Mouse (Mus musculus): ENCODE measurements around the gene Tor3a. TPM values are rescaled to one million over a fixed set of nuclear protein-coding genes. Genes with fewer than 3 reads are reported as not detected.

The Tor3a gene
- polyA plus RNA-seq (2014; fragmentation: Nextera tagmentation; extraction: Ambion mirVana), result 15.5 and 21.1 TPM in 2 replicates

DNA sequence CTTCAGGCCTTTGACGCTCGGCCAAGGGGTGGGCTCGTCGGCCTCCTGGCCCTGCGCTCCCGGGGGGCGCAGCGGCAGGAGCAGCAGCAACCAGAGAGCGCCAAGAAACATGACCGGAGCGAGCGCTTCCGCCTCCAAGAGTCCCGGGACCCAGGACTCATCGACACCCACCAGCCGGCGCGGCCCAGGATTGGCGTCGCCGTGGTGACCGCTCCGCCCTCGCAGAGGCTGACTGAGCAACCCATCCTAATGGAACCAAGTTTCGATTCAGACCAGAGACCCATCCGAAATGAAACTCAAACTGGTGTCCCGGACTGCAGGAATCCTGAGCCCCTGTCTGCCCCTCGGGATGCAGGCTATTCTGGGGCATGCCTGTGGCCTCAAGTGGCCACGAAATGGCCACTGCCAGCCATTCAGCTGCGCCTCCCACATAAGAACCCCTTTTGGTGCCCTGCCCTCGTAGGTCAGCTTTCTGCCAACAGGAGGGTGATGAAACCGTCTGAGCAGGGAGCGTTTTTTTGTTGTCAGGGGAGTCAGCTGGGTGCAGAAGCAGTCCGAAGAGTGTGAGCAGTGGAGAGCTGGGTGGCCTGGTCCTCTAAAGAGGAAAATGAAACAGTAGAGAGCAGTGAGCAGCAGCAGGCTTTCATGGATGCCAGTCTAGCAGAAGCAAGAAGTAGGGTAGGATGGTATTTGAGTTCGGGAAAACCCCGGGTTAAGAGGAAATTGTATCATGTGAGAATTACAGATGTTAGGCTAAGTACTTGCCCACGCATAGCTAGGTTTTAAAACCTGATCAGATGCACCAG is at the start of gene Tor3a:
TSS of gene Tor3a (minus strand) at position 162 of the 806 bp plus-strand sequence.
- Histone ChIP-seq H3K9me3 (ENCODE audit: control insufficient read depth, low read length) (no peaks in the 10 kb centered on the region), H3K36me3 (ENCODE audit: control insufficient read depth, insufficient read depth, low read length) (peaks cover under 1% of the 10 kb centered on the region; the same call in 1 of the 2 replicates), H3K4me2 (replicated peaks; ENCODE audit: low read depth, low read length) (peak within 1 kb of the TSS; percentile 98), H3K4me3 (ENCODE audit: low read length) (peak within 1 kb of the TSS; percentile 60), H3K9ac (ENCODE audit: low read depth, low read length) (peak within 1 kb of the TSS; percentile 64), H3K27ac (ENCODE audit: low read depth, low read length) (no peak within 1 kb of the TSS), H3K27me3 (ENCODE audit: control insufficient read depth, insufficient read depth, low read length) (no peaks in the 10 kb centered on the region), H3K4me1 (ENCODE audit: control insufficient read depth, insufficient read depth, low read length) (peaks cover 9% of the 10 kb centered on the region)
- WGBS, result 7% methylated on average over 37 of the region's 37 CpGs
- ATAC-seq (ENCODE audit: low FRiP score, low TSS enrichment), result peak; percentile 91

- ATAC-seq (ENCODE audit: low FRiP score, low TSS enrichment), result no peak
- Histone ChIP-seq H3K4me2 (replicated peaks; ENCODE audit: low read depth, low read length) (no peak overlapping the region), H3K9me3 (ENCODE audit: control insufficient read depth, low read length) (no peaks in the 10 kb centered on the region), H3K27me3 (ENCODE audit: control insufficient read depth, insufficient read depth, low read length) (no peaks in the 10 kb centered on the region), H3K9ac (ENCODE audit: low read depth, low read length) (no peak overlapping the region), H3K4me3 (ENCODE audit: low read length) (no peak overlapping the region), H3K4me1 (ENCODE audit: control insufficient read depth, insufficient read depth, low read length) (0 out of 2 replicates have a peak, but pooled peaks cover 13% of the 10 kb centered on the region), H3K36me3 (ENCODE audit: control insufficient read depth, insufficient read depth, low read length) (no peaks in the 10 kb centered on the region), H3K27ac (ENCODE audit: low read depth, low read length) (no peak overlapping the region)
- 53% methylated on average over 6 of the region's 6 CpGs for WGBS
Measured at GRCm38 (mm10) chr1:156722089-156722488, 47.9 kb upstream of the Tor3a start.

- 62% methylated on average over 4 of the region's 4 CpGs for WGBS
- Histone ChIP-seq H3K36me3 (ENCODE audit: control insufficient read depth, insufficient read depth, low read length) (no peaks in the 10 kb centered on the region), H3K9ac (ENCODE audit: low read depth, low read length) (no peak overlapping the region), H3K4me1 (ENCODE audit: control insufficient read depth, insufficient read depth, low read length) (0 out of 2 replicates have a peak, but pooled peaks cover 14% of the 10 kb centered on the region), H3K9me3 (ENCODE audit: control insufficient read depth, low read length) (no peaks in the 10 kb centered on the region), H3K4me3 (ENCODE audit: low read length) (no peak overlapping the region), H3K4me2 (replicated peaks; ENCODE audit: low read depth, low read length) (no peak overlapping the region), H3K27me3 (ENCODE audit: control insufficient read depth, insufficient read depth, low read length) (no peaks in the 10 kb centered on the region), H3K27ac (ENCODE audit: low read depth, low read length) (no peak overlapping the region)
- ATAC-seq (ENCODE audit: low FRiP score, low TSS enrichment), result no peak
Measured at GRCm38 (mm10) chr1:156720046-156720445, 45.9 kb upstream of the Tor3a start.

GRCm38 (mm10) chr1:156718950-156719805 is 45.0 kb upstream of the Tor3a start, which contains the start of gene Fam20b:
Gene Fam20b (minus strand): TSS chr1:156719086.
- Histone ChIP-seq H3K27me3 (ENCODE audit: control insufficient read depth, insufficient read depth, low read length) (no peaks in the 10 kb centered on the region), H3K4me3 (ENCODE audit: low read length) (peak within 1 kb of the TSS; percentile 89), H3K36me3 (ENCODE audit: control insufficient read depth, insufficient read depth, low read length) (peaks cover 2% of the 10 kb centered on the region; the same call in 1 of the 2 replicates), H3K9me3 (ENCODE audit: control insufficient read depth, low read length) (no peaks in the 10 kb centered on the region), H3K27ac (ENCODE audit: low read depth, low read length) (peak within 1 kb of the TSS; percentile 91), H3K4me2 (replicated peaks; ENCODE audit: low read depth, low read length) (peak within 1 kb of the TSS; percentile 78), H3K4me1 (ENCODE audit: control insufficient read depth, insufficient read depth, low read length) (0 out of 2 replicates have a peak, but pooled peaks cover 14% of the 10 kb centered on the region), H3K9ac (ENCODE audit: low read depth, low read length) (peak within 1 kb of the TSS; percentile 90)
- peak; percentile 97 for ATAC-seq (ENCODE audit: low FRiP score, low TSS enrichment)
- WGBS, result 1% methylated on average over 29 of the region's 47 CpGs

DNA sequence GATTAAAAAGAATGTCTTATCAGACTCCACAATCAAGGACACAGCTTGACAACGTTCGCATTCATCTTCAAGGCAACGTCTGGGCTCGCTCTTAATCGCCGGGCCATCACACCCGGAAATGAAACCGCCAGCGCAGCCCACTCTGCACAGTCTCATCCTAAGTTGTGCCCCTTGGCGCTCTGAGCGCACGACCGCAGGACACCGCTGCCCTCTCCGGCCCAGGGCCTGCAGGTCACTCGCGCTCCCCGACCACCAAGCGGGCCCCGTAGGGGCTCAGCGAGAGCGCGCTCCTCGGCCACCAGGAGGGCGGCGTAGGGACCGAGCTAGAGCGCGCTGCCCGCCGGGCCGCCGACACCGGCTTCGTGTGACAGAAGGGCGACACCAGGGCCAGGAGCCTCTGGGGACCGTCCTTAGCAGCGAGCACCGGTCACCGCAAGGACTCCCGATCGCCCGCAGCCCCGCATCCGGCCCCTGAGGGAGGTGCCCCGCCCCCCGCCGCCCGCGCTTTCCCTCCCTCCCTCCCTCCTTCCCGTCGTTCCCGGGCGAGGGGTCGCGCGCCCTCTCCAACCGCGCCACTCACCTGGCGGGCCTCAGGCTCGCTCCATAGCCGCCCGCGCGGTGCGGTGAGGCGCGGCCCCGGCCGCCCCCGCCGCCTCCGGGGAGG is 44.3 kb upstream of the Tor3a start:
- peak; percentile 86 for ATAC-seq (ENCODE audit: low FRiP score, low TSS enrichment)
- H3K27ac ChIP-seq (ENCODE audit: low read depth, low read length), result peak overlapping the region; percentile 91
- 0 out of 2 replicates have a peak, but pooled peaks cover 14% of the 10 kb centered on the region for H3K4me1 ChIP-seq (ENCODE audit: control insufficient read depth, insufficient read depth, low read length)

GRCm38 (mm10) chr1:156717751-156718285 is 43.7 kb upstream of the Tor3a start:
- 11% methylated on average over 13 of the region's 13 CpGs for WGBS
- ATAC-seq (ENCODE audit: low FRiP score, low TSS enrichment), result no peak
- H3K27me3 ChIP-seq (ENCODE audit: control insufficient read depth, insufficient read depth, low read length), result no peaks in the 10 kb centered on the region
- H3K9ac ChIP-seq (ENCODE audit: low read depth, low read length), result peak overlapping the region; percentile 90
- peak overlapping the region; percentile 78 for H3K4me2 ChIP-seq (replicated peaks; ENCODE audit: low read depth, low read length)
- H3K4me1 ChIP-seq (ENCODE audit: control insufficient read depth, insufficient read depth, low read length), result 0 out of 2 replicates have a peak, but pooled peaks cover 14% of the 10 kb centered on the region
- peak overlapping the region; percentile 91 for H3K27ac ChIP-seq (ENCODE audit: low read depth, low read length)
- H3K9me3 ChIP-seq (ENCODE audit: control insufficient read depth, low read length), result no peaks in the 10 kb centered on the region
- peaks cover 2% of the 10 kb centered on the region; the same call in 1 of the 2 replicates for H3K36me3 ChIP-seq (ENCODE audit: control insufficient read depth, insufficient read depth, low read length)
- H3K4me3 ChIP-seq (ENCODE audit: low read length), result peak overlapping the region; percentile 89

More for the DNA sequence above, 44.3 kb upstream of the Tor3a start:
- Histone ChIP-seq H3K9ac (ENCODE audit: low read depth, low read length) (peak overlapping the region; percentile 90), H3K4me3 (ENCODE audit: low read length) (peak overlapping the region; percentile 89), H3K9me3 (ENCODE audit: control insufficient read depth, low read length) (no peaks in the 10 kb centered on the region), H3K36me3 (ENCODE audit: control insufficient read depth, insufficient read depth, low read length) (peaks cover 2% of the 10 kb centered on the region; the same call in 1 of the 2 replicates), H3K4me2 (replicated peaks; ENCODE audit: low read depth, low read length) (peak overlapping the region; percentile 78), H3K27me3 (ENCODE audit: control insufficient read depth, insufficient read depth, low read length) (no peaks in the 10 kb centered on the region)
- WGBS, result under 1% methylated on average over 38 of the region's 73 CpGs

- Histone ChIP-seq H3K4me1 (ENCODE audit: control insufficient read depth, insufficient read depth, low read length) (0 out of 2 replicates have a peak, but pooled peaks cover 14% of the 10 kb centered on the region), H3K27ac (ENCODE audit: low read depth, low read length) (no peak overlapping the region), H3K4me2 (replicated peaks; ENCODE audit: low read depth, low read length) (no peak overlapping the region), H3K27me3 (ENCODE audit: control insufficient read depth, insufficient read depth, low read length) (no peaks in the 10 kb centered on the region), H3K36me3 (ENCODE audit: control insufficient read depth, insufficient read depth, low read length) (peaks cover 2% of the 10 kb centered on the region; the same call in 1 of the 2 replicates), H3K4me3 (ENCODE audit: low read length) (no peak overlapping the region), H3K9ac (ENCODE audit: low read depth, low read length) (no peak overlapping the region), H3K9me3 (ENCODE audit: control insufficient read depth, low read length) (no peaks in the 10 kb centered on the region)
- 94% methylated on average over 6 of the region's 6 CpGs for WGBS
- ATAC-seq (ENCODE audit: low FRiP score, low TSS enrichment), result no peak
Measured at GRCm38 (mm10) chr1:156716681-156717080, 42.5 kb upstream of the Tor3a start.
